Mouse (Mus musculus) lung, embryonic 15.5 days (tissue): ENCODE results near the gene Abhd5. TPM values are rescaled to one million over a fixed set of nuclear protein-coding genes. Genes with fewer than 3 reads are reported as not detected.
A peak's percentile ranks its signal among the peaks of the same experiment; 100 is the strongest.

ENCODE experiments used
- ATAC-seq: fragments of 200-750 bp; cut with Nextera tagmentation; 2 replicates; pipeline ENCODE4 v1.8.0; 2017; ENCODE audit warnings: moderate number of reproducible peaks, borderline replicate concordance; ENCODE audit not compliant: low FRiP score, low TSS enrichment; ENCODE audit errors: extremely low read depth
- H3K27ac ChIP-seq: fragments of 300-500 bp; sonication (generic); 2 replicates; pipeline ENCODE4 v1.5.1; 2015; ENCODE audit warnings: moderate library complexity, mild to moderate bottlenecking, inconsistent platforms
- H3K27me3 ChIP-seq: fragments of 300-500 bp; sonication (generic); 2 replicates; pipeline ENCODE4 v1.6.1; 2015; ENCODE audit warnings: inconsistent platforms
- H3K36me3 ChIP-seq: fragments of 300-500 bp; sonication (generic); 2 replicates; pipeline ENCODE4 v1.6.1; 2015; ENCODE audit warnings: inconsistent platforms
- H3K4me1 ChIP-seq: fragments of 300-500 bp; sonication (generic); 2 replicates; pipeline ENCODE4 v1.6.1; 2015; ENCODE audit warnings: inconsistent platforms
- H3K4me2 ChIP-seq: fragments of 300-500 bp; sonication (generic); 2 replicates; pipeline ENCODE4 v1.6.1; 2015; ENCODE audit warnings: inconsistent platforms, mild to moderate bottlenecking, moderate library complexity
- H3K4me3 ChIP-seq: fragments of 300-500 bp; sonication (generic); 2 replicates; pipeline ENCODE4 v1.5.1; 2015; ENCODE audit warnings: mild to moderate bottlenecking, inconsistent platforms
- H3K9ac ChIP-seq: fragments of 300-500 bp; sonication (generic); 2 replicates; pipeline ENCODE4 v1.6.1; 2015; ENCODE audit warnings: inconsistent platforms
- H3K9me3 ChIP-seq: fragments of 300-500 bp; sonication (generic); 2 replicates; pipeline ENCODE4 v1.6.1; 2016; ENCODE audit warnings: inconsistent platforms
- WGBS: fragments of 180-500 bp; shearing (Covaris S2); methylation state at CpG from one replicate; pipeline ENCODE4 v1.1.7; 2015; 5-methylcytosine and 5-hydroxymethylcytosine counted together
- polyA plus RNA-seq: library from polyadenylated mRNA; unstranded; fragments of >200 nt; fragmentation: Nextera tagmentation; extraction: Ambion mirVana; gene quantifications from 2 replicates; pipeline ENCODE4 v1.2.1, GENCODE M21; 2015

Abhd5 gene
- polyA plus RNA-seq, 1 experiment from 2014 or later: 25.5 TPM

- Histone ChIP-seq H3K9me3 (no peaks in the 10 kb centered on the region), H3K27ac (no peak overlapping the region), H3K36me3 (no peaks in the 10 kb centered on the region), H3K4me2 (no peak overlapping the region), H3K4me3 (no peak overlapping the region), H3K4me1 (no peaks in the 10 kb centered on the region), H3K9ac (no peak overlapping the region), H3K27me3 (0 out of 2 replicates have a peak, but pooled peaks cover 3% of the 10 kb centered on the region)
- peak; percentile 58; the same call in 1 of the 2 replicates for ATAC-seq
- 23% methylated on average over 13 of the region's 13 CpGs for WGBS
Observed at GRCm38 (mm10) chr9:122420772-122421764, 69.7 kb downstream of the Abhd5 start.

- WGBS: 83% methylated on average over 8 of the region's 8 CpGs
- no peak for ATAC-seq
- H3K36me3 ChIP-seq: no peaks in the 10 kb centered on the region
- no peaks in the 10 kb centered on the region for H3K9me3 ChIP-seq
- H3K4me3 ChIP-seq: no peak overlapping the region
- no peak overlapping the region for H3K4me2 ChIP-seq
- no peaks in the 10 kb centered on the region for H3K4me1 ChIP-seq
- no peak overlapping the region for H3K9ac ChIP-seq
- 0 out of 2 replicates have a peak, but pooled peaks cover 3% of the 10 kb centered on the region for H3K27me3 ChIP-seq
- no peak overlapping the region for H3K27ac ChIP-seq
Observed at GRCm38 (mm10) chr9:122421911-122422310, 70.5 kb downstream of the Abhd5 start.

- Histone ChIP-seq H3K4me3 (no peak overlapping the region), H3K9ac (no peak overlapping the region), H3K9me3 (no peaks in the 10 kb centered on the region), H3K27me3 (0 out of 2 replicates have a peak, but pooled peaks cover 3% of the 10 kb centered on the region), H3K27ac (no peak overlapping the region), H3K36me3 (no peaks in the 10 kb centered on the region), H3K4me1 (no peaks in the 10 kb centered on the region), H3K4me2 (no peak overlapping the region)
- no peak for ATAC-seq
- WGBS: 77% methylated on average over 14 of the region's 14 CpGs
Observed at GRCm38 (mm10) chr9:122422706-122423105, 71.3 kb downstream of the Abhd5 start.

GRCm38 (mm10) chr9:122423146-122423545, 71.7 kb downstream of the Abhd5 start:
- Histone ChIP-seq H3K27me3 (0 out of 2 replicates have a peak, but pooled peaks cover 3% of the 10 kb centered on the region), H3K4me3 (no peak overlapping the region), H3K4me1 (no peaks in the 10 kb centered on the region), H3K36me3 (no peaks in the 10 kb centered on the region), H3K27ac (no peak overlapping the region), H3K9ac (no peak overlapping the region), H3K4me2 (no peak overlapping the region), H3K9me3 (no peaks in the 10 kb centered on the region)
- WGBS: 56% methylated on average over 6 of the region's 6 CpGs
- ATAC-seq: no peak

- no peak overlapping the region for H3K9ac ChIP-seq
- 0 out of 2 replicates have a peak, but pooled peaks cover 3% of the 10 kb centered on the region for H3K27me3 ChIP-seq
- no peak for ATAC-seq
- H3K4me2 ChIP-seq: no peak overlapping the region
- H3K4me3 ChIP-seq: no peak overlapping the region
- WGBS: 39% methylated on average over 14 of the region's 14 CpGs
- no peaks in the 10 kb centered on the region for H3K36me3 ChIP-seq
- H3K4me1 ChIP-seq: no peaks in the 10 kb centered on the region
- H3K9me3 ChIP-seq: no peaks in the 10 kb centered on the region
- no peak overlapping the region for H3K27ac ChIP-seq
Observed at GRCm38 (mm10) chr9:122424941-122425608, 73.7 kb downstream of the Abhd5 start.

- no peak overlapping the region for H3K27ac ChIP-seq
- no peak for ATAC-seq
- H3K4me2 ChIP-seq: no peak overlapping the region
- WGBS: 72% methylated on average over 12 of the region's 12 CpGs
- H3K27me3 ChIP-seq: no peaks in the 10 kb centered on the region
- H3K36me3 ChIP-seq: no peaks in the 10 kb centered on the region
- H3K9me3 ChIP-seq: no peaks in the 10 kb centered on the region
- no peaks in the 10 kb centered on the region for H3K4me1 ChIP-seq
- H3K9ac ChIP-seq: no peak overlapping the region
- H3K4me3 ChIP-seq: no peak overlapping the region
Observed at GRCm38 (mm10) chr9:122429058-122429649, 77.7 kb downstream of the Abhd5 start.

GRCm38 (mm10) chr9:122429685-122430084, 78.3 kb downstream of the Abhd5 start:
- no peak overlapping the region for H3K4me2 ChIP-seq
- no peak for ATAC-seq
- H3K27me3 ChIP-seq: no peaks in the 10 kb centered on the region
- H3K9ac ChIP-seq: no peak overlapping the region
- H3K36me3 ChIP-seq: no peaks in the 10 kb centered on the region
- no peak overlapping the region for H3K4me3 ChIP-seq
- H3K4me1 ChIP-seq: no peaks in the 10 kb centered on the region
- no peak overlapping the region for H3K27ac ChIP-seq
- 91% methylated on average over 1 of the region's 1 CpGs for WGBS
- H3K9me3 ChIP-seq: no peaks in the 10 kb centered on the region

Other genes starting within 250 kb of the Abhd5 start
- 81.2 and 83.3 TPM in 2 replicates for gene Snrk, start 234.3 kb upstream of the Abhd5 start, polyA plus RNA-seq
- gene Ano10, start 57.2 kb upstream of the Abhd5 start, polyA plus RNA-seq: 29.7 and 31.9 TPM in 2 replicates